Mouse (Mus musculus) intestine, postnatal 0 days (tissue): ENCODE data around the gene Pilrb2. TPM values are rescaled to one million over a fixed set of nuclear protein-coding genes. Genes with fewer than 3 reads are reported as not detected.
"Not testable (repeated sequence)": the region's sequence is repeated elsewhere in the genome, so short reads cannot be mapped to it uniquely, and the experiment has no call there.

Experiments
- ATAC-seq: fragments of 200-750 bp; cut with Nextera tagmentation; 2 replicates; pipeline ENCODE4 v1.8.0; 2017; ENCODE audit warnings: mild to moderate bottlenecking, moderate TSS enrichment, moderate library complexity
- H3K27ac ChIP-seq: fragments of 300-500 bp; sonication (generic); 2 replicates; pipeline ENCODE4 v1.5.1; 2014; ENCODE audit warnings: mild to moderate bottlenecking, low read depth, low read length, moderate library complexity
- H3K27me3 ChIP-seq: fragments of 300-500 bp; sonication (generic); replicated peaks from 2 replicates; pipeline ENCODE4 v1.6.1; 2014; ENCODE audit warnings: low read length, mixed read lengths; ENCODE audit not compliant: control insufficient read depth, insufficient read depth
- H3K36me3 ChIP-seq: fragments of 300-500 bp; sonication (generic); 2 replicates; pipeline ENCODE4 v1.6.1; 2014; ENCODE audit warnings: mild to moderate bottlenecking, moderate library complexity; ENCODE audit not compliant: control insufficient read depth, insufficient read depth
- H3K4me1 ChIP-seq: fragments of 300-500 bp; sonication (generic); replicated peaks from 2 replicates; pipeline ENCODE4 v1.6.1; 2014; ENCODE audit warnings: antibody characterized with exemption, low read length, mixed read lengths; ENCODE audit not compliant: control insufficient read depth, insufficient read depth
- H3K4me2 ChIP-seq: fragments of 300-500 bp; sonication (generic); replicated peaks from 2 replicates; pipeline ENCODE4 v1.6.1; 2014; ENCODE audit warnings: low read depth, mild to moderate bottlenecking, moderate library complexity
- H3K4me3 ChIP-seq: fragments of 300-500 bp; sonication (generic); 2 replicates; pipeline ENCODE4 v1.5.1; 2014; ENCODE audit warnings: low read depth, low read length
- H3K9ac ChIP-seq: fragments of 300-500 bp; sonication (generic); 2 replicates; pipeline ENCODE4 v1.6.1; 2014; ENCODE audit warnings: mild to moderate bottlenecking, low read depth, low read length
- H3K9me3 ChIP-seq: fragments of 300-500 bp; sonication (generic); 2 replicates; pipeline ENCODE4 v1.6.1; 2016; ENCODE audit warnings: mixed run types; ENCODE audit not compliant: control insufficient read depth
- CTCF ChIP-seq: sonication (generic); IDR thresholded peaks from 2 replicates; pipeline ENCODE4 v1.5.1; 2016; ENCODE audit warnings: low read depth, mild to moderate bottlenecking, control low read depth, antibody characterized with exemption, moderate library complexity
- WGBS: fragments of 180-500 bp; shearing (Covaris S2); extraction: QIAGEN DNeasy Blood & Tissue Kit; methylation state at CpG from one replicate; pipeline ENCODE4 v1.1.7; 2014; 5-methylcytosine and 5-hydroxymethylcytosine counted together
- polyA plus RNA-seq: library from polyadenylated mRNA; unstranded; fragments of >200 nt; fragmentation: Nextera tagmentation; extraction: Ambion mirVana; gene quantifications from 2 replicates; pipeline ENCODE4 v1.2.1, GENCODE M21; 2015

Gene Pilrb2
- polyA plus RNA-seq, 1 experiment from 2014 or later, result 3.4 TPM

DNA sequence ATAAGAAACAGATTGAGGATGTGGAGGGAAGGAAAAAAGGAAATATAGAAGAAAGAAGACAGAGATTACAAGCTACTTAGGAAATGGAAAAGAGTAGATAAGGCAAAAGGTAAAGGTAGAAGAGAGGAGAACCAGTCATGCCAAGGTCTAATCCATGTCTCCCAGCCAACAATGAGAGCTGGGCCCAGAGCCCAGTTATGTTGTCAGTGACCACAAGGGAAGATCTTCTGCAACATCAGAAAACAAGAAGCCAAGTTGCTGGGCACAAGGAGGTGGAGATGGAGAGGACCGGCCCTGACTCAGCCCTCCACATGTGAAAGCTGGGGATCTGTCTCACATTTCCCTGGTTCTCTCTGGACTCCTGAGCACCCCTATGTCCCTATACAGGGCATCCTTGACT is 16.1 kb upstream of the Pilrb2 start:
- WGBS, result 100% methylated on average over 1 of the region's 1 CpGs
- H3K27ac ChIP-seq, result no peak overlapping the region
- no peak overlapping the region for H3K9ac ChIP-seq
- no peak overlapping the region for H3K4me3 ChIP-seq
- H3K4me2 ChIP-seq, result no peak overlapping the region
- no peak for TF ChIP-seq CTCF
- no peaks in the 10 kb centered on the region for H3K27me3 ChIP-seq
- H3K4me1 ChIP-seq, result no peaks in the 10 kb centered on the region
- no peaks in the 10 kb centered on the region for H3K36me3 ChIP-seq
- H3K9me3 ChIP-seq, result no peaks in the 10 kb centered on the region
- ATAC-seq, result no peak

DNA sequence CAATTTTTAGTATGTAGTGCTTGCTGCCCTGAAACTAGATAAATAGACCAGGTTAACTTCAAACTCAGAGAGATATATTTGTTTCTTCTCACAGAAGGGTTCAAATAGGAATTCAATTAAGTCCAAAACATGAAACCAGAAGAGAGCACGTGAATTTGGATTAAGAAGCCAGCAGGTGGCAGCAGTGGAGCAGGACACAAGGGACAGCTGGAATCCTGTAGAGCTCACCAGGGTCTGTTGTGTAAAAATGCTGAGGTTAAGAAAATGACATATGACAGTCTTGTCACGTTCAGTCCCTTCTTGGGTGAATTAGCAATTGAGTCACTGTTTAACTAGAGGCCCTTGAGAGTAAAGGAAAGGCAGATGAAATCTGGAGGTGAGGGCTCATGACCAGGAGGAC is 14.3 kb upstream of the Pilrb2 start:
- Histone ChIP-seq H3K4me2 (no peak overlapping the region), H3K27ac (no peak overlapping the region), H3K9ac (no peak overlapping the region), H3K4me1 (no peaks in the 10 kb centered on the region), H3K27me3 (no peaks in the 10 kb centered on the region), H3K4me3 (no peak overlapping the region), H3K36me3 (no peaks in the 10 kb centered on the region), H3K9me3 (no peaks in the 10 kb centered on the region)
- WGBS, result 2% methylated on average over 2 of the region's 2 CpGs
- TF ChIP-seq CTCF, result peak; percentile 86
- peak; percentile 53 for ATAC-seq

DNA sequence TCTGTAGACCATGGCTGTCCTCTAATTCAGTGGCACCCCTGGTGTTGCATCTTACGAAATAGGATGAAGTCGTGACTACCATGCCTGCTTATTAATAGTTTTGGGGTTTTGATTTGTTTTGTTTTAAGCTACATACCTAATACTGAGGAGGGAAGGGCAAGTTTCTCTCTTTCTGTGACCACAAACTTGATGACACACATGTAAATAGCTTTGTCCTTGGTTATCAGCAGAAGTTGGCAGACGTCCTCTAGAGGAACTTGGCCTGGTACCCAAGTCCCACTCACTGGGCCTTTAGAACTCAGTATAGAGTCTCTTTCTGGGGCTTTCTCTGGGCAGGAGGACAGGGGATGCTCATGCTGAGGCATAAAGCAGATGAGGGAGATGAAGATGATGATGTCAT is 11.7 kb upstream of the Pilrb2 start:
- Histone ChIP-seq H3K9ac (no peak overlapping the region), H3K27ac (no peak overlapping the region), H3K4me1 (no peaks in the 10 kb centered on the region), H3K36me3 (no peaks in the 10 kb centered on the region), H3K4me2 (no peak overlapping the region), H3K9me3 (no peaks in the 10 kb centered on the region), H3K27me3 (no peaks in the 10 kb centered on the region), H3K4me3 (no peak overlapping the region)
- WGBS, result 83% methylated on average over 3 of the region's 3 CpGs
- no peak for ATAC-seq
- no peak for TF ChIP-seq CTCF

DNA sequence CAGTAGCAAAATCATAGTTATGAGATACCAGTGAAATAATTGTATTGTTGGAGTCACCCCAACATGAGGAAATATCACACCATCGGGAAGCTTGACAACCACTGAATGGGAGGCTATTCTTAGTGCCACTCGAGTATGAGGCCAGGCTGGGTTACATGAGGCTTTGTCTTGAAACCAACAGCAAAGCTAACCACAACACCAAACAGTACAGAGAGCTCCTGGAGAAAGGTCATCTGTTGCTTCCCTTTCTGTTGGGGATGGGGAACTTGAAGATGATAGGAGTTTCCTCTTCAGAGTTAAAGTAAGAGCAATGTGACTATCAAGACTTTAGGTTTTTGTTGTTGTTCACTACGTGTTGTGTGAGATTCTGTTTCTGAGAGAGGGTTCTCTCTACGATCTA is 11.3 kb upstream of the Pilrb2 start:
- Histone ChIP-seq H3K9me3 (no peaks in the 10 kb centered on the region), H3K36me3 (no peaks in the 10 kb centered on the region), H3K27me3 (no peaks in the 10 kb centered on the region), H3K27ac (no peak overlapping the region), H3K4me2 (no peak overlapping the region), H3K4me1 (no peaks in the 10 kb centered on the region), H3K9ac (no peak overlapping the region), H3K4me3 (no peak overlapping the region)
- WGBS, result 78% methylated on average over 4 of the region's 4 CpGs
- no peak for TF ChIP-seq CTCF
- no peak for ATAC-seq

DNA sequence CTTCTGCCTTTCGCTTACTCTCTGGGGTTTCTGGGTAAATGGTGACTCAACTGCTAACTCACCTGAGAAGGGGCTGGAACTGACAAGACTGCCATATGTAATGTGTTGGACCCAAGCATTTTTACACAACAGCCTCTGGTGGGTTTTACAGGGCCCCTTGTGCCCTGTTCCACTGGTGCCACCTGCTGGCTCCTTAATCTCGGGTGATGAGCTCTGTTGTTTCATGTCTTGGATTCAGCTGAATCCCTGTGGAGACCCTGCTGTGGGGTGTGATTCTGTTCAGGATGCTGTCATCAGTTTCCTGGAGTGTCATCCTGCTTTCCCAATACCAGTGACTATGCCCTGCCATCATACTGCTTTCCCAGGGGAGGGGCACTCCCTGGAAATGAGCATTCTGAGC is 6.2 kb upstream of the Pilrb2 start:
- H3K27me3 ChIP-seq, result no peaks in the 10 kb centered on the region
- H3K36me3 ChIP-seq, result no peaks in the 10 kb centered on the region
- no peaks in the 10 kb centered on the region for H3K9me3 ChIP-seq
- no peaks in the 10 kb centered on the region for H3K4me1 ChIP-seq
- H3K4me3 ChIP-seq, result no peak overlapping the region
- no peak for ATAC-seq
- 51% methylated on average over 2 of the region's 2 CpGs for WGBS
- no peak overlapping the region for H3K4me2 ChIP-seq
- H3K9ac ChIP-seq, result no peak overlapping the region
- H3K27ac ChIP-seq, result no peak overlapping the region
- peak; percentile 69 for TF ChIP-seq CTCF

DNA sequence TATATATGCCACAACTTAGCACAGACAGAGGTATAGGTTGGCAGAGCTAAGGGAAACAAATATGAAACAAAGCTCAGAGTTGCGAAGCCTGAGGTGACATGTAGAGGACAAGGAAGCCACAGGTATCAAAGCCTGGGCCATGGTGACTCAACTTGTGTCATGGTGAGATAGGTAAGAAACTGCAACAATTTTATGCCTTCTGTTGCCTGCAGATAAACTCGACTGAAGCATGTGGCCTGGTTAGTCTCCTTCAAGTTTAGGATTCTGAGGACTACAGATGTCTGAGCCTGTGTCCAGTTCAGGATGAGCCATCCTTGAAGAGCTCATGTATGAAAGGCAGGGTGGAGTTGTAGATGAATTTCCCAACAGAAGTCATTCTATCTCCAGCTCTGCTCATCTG is 3.4 kb upstream of the Pilrb2 start:
- H3K4me2 ChIP-seq, result no peak overlapping the region
- H3K27ac ChIP-seq, result no peak overlapping the region
- H3K4me3 ChIP-seq, result no peak overlapping the region
- no peak overlapping the region for H3K9ac ChIP-seq
- no peaks in the 10 kb centered on the region for H3K36me3 ChIP-seq
- 83% methylated on average over 2 of the region's 2 CpGs for WGBS
- ATAC-seq, result no peak
- no peaks in the 10 kb centered on the region for H3K4me1 ChIP-seq
- TF ChIP-seq CTCF, result no peak
- no peaks in the 10 kb centered on the region for H3K9me3 ChIP-seq
- no peaks in the 10 kb centered on the region for H3K27me3 ChIP-seq

DNA sequence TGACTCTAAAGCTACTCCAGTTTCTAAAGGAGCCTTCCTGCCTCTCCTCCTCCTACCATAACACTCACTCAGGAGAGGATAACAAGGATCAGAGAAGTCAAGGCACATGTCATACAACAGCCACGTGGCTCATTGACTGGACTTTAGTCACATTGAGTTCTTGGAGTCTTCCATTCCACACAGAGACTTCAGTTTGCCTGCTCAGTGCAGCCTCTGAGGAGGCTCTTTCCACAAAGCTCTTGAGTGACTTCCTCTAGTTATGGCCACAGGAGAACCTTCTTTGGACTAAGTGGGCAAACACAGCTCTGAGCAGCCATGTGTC is 727 bp upstream of the Pilrb2 start:
- 14% methylated on average over 1 of the region's 1 CpGs for WGBS

DNA sequence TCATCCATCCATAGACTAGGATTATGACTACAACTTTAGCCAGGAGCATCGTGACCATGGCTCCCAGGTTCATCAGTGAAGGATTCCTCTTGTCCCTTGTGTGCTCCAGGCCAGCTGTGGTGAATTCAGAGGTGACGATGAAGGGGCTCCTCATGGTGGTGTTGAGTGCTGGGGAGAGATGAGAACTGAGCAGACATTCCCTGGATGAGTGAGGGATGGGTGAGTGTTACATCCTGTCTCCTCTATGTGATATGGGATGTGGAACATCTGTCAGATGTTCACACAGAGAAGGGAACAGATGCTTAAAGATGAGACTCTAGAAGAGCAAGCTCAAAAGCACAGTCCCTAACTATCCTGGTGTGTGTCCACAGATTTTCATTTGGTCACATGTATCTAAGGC is 3.0 kb downstream of the Pilrb2 start:
- WGBS, result 74% methylated on average over 2 of the region's 2 CpGs
- not testable (repeated sequence) for H3K36me3 ChIP-seq, H3K4me2 ChIP-seq, ATAC-seq, H3K4me3 ChIP-seq, H3K4me1 ChIP-seq, H3K27ac ChIP-seq, H3K27me3 ChIP-seq, H3K9me3 ChIP-seq, H3K9ac ChIP-seq

More for the DNA sequence above, 727 bp upstream of the Pilrb2 start:
- H3K9ac ChIP-seq, H3K4me3 ChIP-seq, H3K27me3 ChIP-seq, H3K4me2 ChIP-seq, H3K27ac ChIP-seq, ATAC-seq, H3K36me3 ChIP-seq, H3K4me1 ChIP-seq, H3K9me3 ChIP-seq: not testable (repeated sequence)

DNA sequence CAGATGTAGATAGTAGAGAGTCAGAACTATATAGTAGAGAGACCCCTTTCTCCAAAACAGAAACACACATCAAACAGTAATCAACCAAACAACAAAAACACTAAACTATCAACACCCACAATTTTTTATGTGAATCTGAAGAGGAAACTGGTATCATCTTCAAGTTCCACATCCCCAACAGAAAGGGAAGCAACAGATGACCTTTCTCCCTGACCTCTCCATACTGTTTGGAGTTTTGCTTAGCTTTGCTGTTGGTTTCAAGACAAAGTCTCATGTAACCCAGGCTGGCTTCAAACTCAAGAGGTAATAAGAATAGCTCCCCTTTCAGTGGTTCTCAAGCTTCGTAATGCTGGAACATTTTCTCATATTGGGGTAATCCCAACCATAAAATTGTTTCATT is 7.6 kb downstream of the Pilrb2 start:
- H3K27ac ChIP-seq, ATAC-seq, H3K4me1 ChIP-seq, H3K9ac ChIP-seq, H3K36me3 ChIP-seq, H3K9me3 ChIP-seq, H3K4me2 ChIP-seq, H3K4me3 ChIP-seq, H3K27me3 ChIP-seq: not testable (repeated sequence)
- WGBS, result 82% methylated on average over 1 of the region's 1 CpGs
